Mouse (Mus musculus) kidney, adult 11 months (tissue): ENCODE measurements around the gene Fance.
"Not testable (repeated sequence)": the region's sequence is repeated elsewhere in the genome, so short reads cannot be mapped to it uniquely, and the experiment has no call there.

Experiments
- DNase-seq: peaks from one replicate; pipeline ENCODE4 v3.0.0; 2022

Gene Fance

GRCm38 (mm10) chr17:28294449-28295333, 18.6 kb upstream of the Fance start:
- no peak for DNase-seq

GRCm38 (mm10) chr17:28298888-28299287, 14.4 kb upstream of the Fance start:
- DNase-seq, result no peak

GRCm38 (mm10) chr17:28299669-28300320, 13.5 kb upstream of the Fance start:
- no peak for DNase-seq

GRCm38 (mm10) chr17:28300323-28300722, 13.0 kb upstream of the Fance start:
- no peak for DNase-seq

- DNase-seq, result no peak
Observed at GRCm38 (mm10) chr17:28300850-28301249, 12.5 kb upstream of the Fance start.

GRCm38 (mm10) chr17:28305172-28305571, 8.1 kb upstream of the Fance start:
- no peak for DNase-seq

- peak; percentile 74 for DNase-seq
Observed at GRCm38 (mm10) chr17:28308297-28309195, 4.8 kb upstream of the Fance start.

- DNase-seq, result no peak
Observed at GRCm38 (mm10) chr17:28310831-28311230, 2.5 kb upstream of the Fance start.

GRCm38 (mm10) chr17:28311366-28312132, 1.8 kb upstream of the Fance start:
- no peak for DNase-seq

GRCm38 (mm10) chr17:28312232-28313211, 797 bp upstream of the Fance start:
- DNase-seq, result no peak

GRCm38 (mm10) chr17:28313880-28314225, 534 bp downstream of the Fance start:
- no peak for DNase-seq

GRCm38 (mm10) chr17:28315611-28316160, 2.4 kb downstream of the Fance start:
- DNase-seq, result no peak

- DNase-seq, result no peak
Observed at GRCm38 (mm10) chr17:28316476-28316875, 3.2 kb downstream of the Fance start.

- no peak for DNase-seq
Observed at GRCm38 (mm10) chr17:28317091-28317490, 3.8 kb downstream of the Fance start.

- no peak for DNase-seq
Observed at GRCm38 (mm10) chr17:28317725-28318124, 4.4 kb downstream of the Fance start.

GRCm38 (mm10) chr17:28321700-28322099, 8.4 kb downstream of the Fance start:
- no peak for DNase-seq

- no peak for DNase-seq
Observed at GRCm38 (mm10) chr17:28323786-28324185, 10.5 kb downstream of the Fance start.

GRCm38 (mm10) chr17:28324416-28324815, 11.1 kb downstream of the Fance start:
- not testable (repeated sequence) for DNase-seq

GRCm38 (mm10) chr17:28325751-28326150, 12.4 kb downstream of the Fance start:
- no peak for DNase-seq

- no peak for DNase-seq
Observed at GRCm38 (mm10) chr17:28326951-28327350, 13.6 kb downstream of the Fance start.
